ENCODE assay signal across 25 mouse cellular contexts in the genomic region with DNA sequence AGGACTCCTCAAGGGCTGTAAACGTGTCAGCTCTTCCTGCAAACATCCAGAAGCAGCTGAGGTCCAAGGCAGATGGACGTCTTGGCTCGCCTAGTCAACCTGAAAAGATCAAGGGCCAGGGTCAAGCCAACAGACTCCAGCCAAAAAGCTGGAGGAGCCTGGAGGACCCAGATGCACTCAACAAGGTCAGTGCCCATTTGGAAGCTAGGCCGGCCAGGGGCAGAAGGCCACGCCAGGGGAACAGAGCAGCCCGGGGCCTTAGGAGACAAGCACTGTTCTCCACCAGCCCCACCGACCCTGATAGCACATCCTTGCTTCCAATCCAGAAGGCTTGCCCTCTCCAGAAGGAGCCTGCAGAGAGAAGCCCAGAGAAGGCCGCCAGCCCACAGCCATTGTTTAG.
"Had no signal": no experiment of that assay in that cellular context is flagged by ENCODE, and none has a peak within 500 bp of the region (broad histone marks: within the 10 kb centered on the region; RNA-seq: fewer than 3 reads in every experiment).

No protein-coding gene starts in this region.

- H3K9me3 ChIP-seq: limb, embryonic 12.5 days; limb, embryonic 15.5 days; megakaryocyte, embryonic 14.5 days; midbrain, embryonic 10.5 days; midbrain, embryonic 13.5 days; neural tube, embryonic 13.5 days had no signal

- ATAC-seq: liver, postnatal 0 days; midbrain, embryonic 13.5 days; midbrain, embryonic 16.5 days had no signal

- H3K4me3 ChIP-seq: layer of hippocampus, adult 2 months; limb, embryonic 12.5 days; limb, embryonic 15.5 days; megakaryocyte, embryonic 14.5 days; midbrain, embryonic 10.5 days; midbrain, embryonic 13.5 days; myocyte; neural tube, embryonic 13.5 days had no signal

- H3K9ac ChIP-seq: limb, embryonic 12.5 days; limb, embryonic 15.5 days; liver, embryonic 14.5 days; liver, postnatal 0 days; lung, embryonic 14.5 days; midbrain, embryonic 13.5 days; neural tube, embryonic 13.5 days had no signal

- DNase-seq: kidney, postnatal 25 days; layer of hippocampus, adult 9-11 months; liver, postnatal 0 days; lung, embryonic 14.5 days; lung, postnatal 10 days; lung, postnatal 36 days; right cerebral cortex, adult 18-20 months; right cerebral cortex, postnatal 14 days; right cerebral cortex, postnatal 4 days; thymus, adult 2 months; thymus, postnatal 14 days; thymus, postnatal 4 days had no signal

- H3K27ac ChIP-seq: kidney, postnatal 0 days; layer of hippocampus, adult 2 months; limb, embryonic 12.5 days; limb, embryonic 15.5 days; liver, embryonic 14.5 days; midbrain, embryonic 10.5 days; midbrain, embryonic 13.5 days; neural tube, embryonic 13.5 days; stomach, postnatal 0 days had no signal

- H3K4me2 ChIP-seq: limb, embryonic 12.5 days; limb, embryonic 15.5 days; liver, embryonic 11.5 days; lung, embryonic 14.5 days; midbrain, embryonic 13.5 days; neural tube, embryonic 13.5 days had no signal

- H3K36me3 ChIP-seq: limb, embryonic 12.5 days; midbrain, embryonic 10.5 days; midbrain, embryonic 13.5 days; neural tube, embryonic 13.5 days had no signal
